In the genomic region with DNA sequence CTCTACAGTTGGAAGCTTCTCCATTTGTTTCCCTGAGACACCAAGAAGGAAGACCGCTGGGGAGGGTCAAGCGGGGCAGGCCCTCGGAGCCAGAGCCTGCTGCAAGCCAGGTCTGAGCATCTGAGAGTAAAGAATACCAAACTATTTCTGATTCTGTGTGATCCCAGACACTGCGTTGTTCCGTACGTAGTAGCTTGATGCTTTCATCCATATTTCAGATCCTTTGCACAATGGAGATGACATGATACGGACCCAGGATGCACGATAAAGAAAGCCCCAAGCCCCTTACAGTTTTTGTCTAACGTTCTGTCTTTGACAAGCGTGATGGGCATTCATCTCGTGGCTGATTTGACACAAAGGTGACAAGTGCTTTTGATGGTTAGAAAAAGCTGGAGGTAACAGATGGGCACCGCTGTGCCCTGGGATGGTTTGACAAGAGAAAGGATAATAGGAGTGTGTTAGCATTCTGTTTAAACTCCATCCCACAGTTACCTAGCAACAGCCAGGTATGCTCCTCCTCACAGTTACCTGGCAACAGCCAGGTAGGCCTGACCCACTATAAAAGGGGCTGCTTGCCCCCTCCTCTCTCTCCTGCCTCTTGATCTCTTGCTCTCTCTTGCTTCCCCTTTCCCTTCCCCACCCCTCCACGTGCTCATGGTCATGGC, we compare ENCODE assay signal across 14 mouse cellular contexts.
"Had no signal": no experiment of that assay in that cellular context is flagged by ENCODE, and none has a peak within 500 bp of the region (broad histone marks: within the 10 kb centered on the region; RNA-seq: fewer than 3 reads in every experiment).

No protein-coding gene starts in this region.

- H3K27me3 ChIP-seq: limb, embryonic 15.5 days; liver, embryonic 12.5 days; midbrain, embryonic 12.5 days had no signal

- ATAC-seq: liver, embryonic 12.5 days had no signal

- DNase-seq: kidney, adult 9 months; kidney, postnatal 36 days; layer of hippocampus, adult 9-11 months; layer of hippocampus, postnatal 36 days; lung, embryonic 14.5 days; lung, postnatal 10 days; lung, postnatal 4 days; right cerebral cortex, postnatal 14 days; thymus, adult 2 months; thymus, postnatal 25 days had no signal

- H3K9ac ChIP-seq: limb, embryonic 15.5 days; liver, embryonic 12.5 days; lung, embryonic 14.5 days; midbrain, embryonic 12.5 days had no signal

- H3K4me3 ChIP-seq: limb, embryonic 15.5 days; liver, embryonic 12.5 days; midbrain, embryonic 12.5 days had no signal

- H3K9me3 ChIP-seq: midbrain, embryonic 12.5 days had no signal

- H3K4me1 ChIP-seq: limb, embryonic 15.5 days; midbrain, embryonic 12.5 days had no signal

- H3K27ac ChIP-seq: kidney, postnatal 0 days; limb, embryonic 15.5 days; liver, embryonic 12.5 days; midbrain, embryonic 12.5 days had no signal

- H3K36me3 ChIP-seq: limb, embryonic 15.5 days; liver, embryonic 12.5 days; midbrain, embryonic 12.5 days had no signal

- H3K4me2 ChIP-seq: limb, embryonic 15.5 days; liver, embryonic 12.5 days; lung, embryonic 14.5 days; midbrain, embryonic 12.5 days had no signal
